Mouse (Mus musculus): Measurements from ENCODE around the gene Grem2. TPM values are rescaled to one million over a fixed set of nuclear protein-coding genes. Genes with fewer than 3 reads are reported as not detected.
A peak's percentile ranks its signal among the peaks of the same experiment; 100 is the strongest.

Grem2 gene
- 10 to 100 TPM; 23.1 to 23.6 TPM for total RNA-seq (2021)
- long read RNA-seq, experiment 1, transcript Grem2-201 (2 exons, 3,745 nt): major isoform, 6 of 7 reads
- long read RNA-seq, experiment 1, partial matches to known transcripts: 0 of 7 reads
- long read RNA-seq, experiment 1, other reads (novel, unspliced or antisense): 1 of 7 reads
- long read RNA-seq, experiment 2, partial matches to known transcripts: 0 of 6 reads
- long read RNA-seq, experiment 2, other reads (novel, unspliced or antisense): 2 of 6 reads

DNA sequence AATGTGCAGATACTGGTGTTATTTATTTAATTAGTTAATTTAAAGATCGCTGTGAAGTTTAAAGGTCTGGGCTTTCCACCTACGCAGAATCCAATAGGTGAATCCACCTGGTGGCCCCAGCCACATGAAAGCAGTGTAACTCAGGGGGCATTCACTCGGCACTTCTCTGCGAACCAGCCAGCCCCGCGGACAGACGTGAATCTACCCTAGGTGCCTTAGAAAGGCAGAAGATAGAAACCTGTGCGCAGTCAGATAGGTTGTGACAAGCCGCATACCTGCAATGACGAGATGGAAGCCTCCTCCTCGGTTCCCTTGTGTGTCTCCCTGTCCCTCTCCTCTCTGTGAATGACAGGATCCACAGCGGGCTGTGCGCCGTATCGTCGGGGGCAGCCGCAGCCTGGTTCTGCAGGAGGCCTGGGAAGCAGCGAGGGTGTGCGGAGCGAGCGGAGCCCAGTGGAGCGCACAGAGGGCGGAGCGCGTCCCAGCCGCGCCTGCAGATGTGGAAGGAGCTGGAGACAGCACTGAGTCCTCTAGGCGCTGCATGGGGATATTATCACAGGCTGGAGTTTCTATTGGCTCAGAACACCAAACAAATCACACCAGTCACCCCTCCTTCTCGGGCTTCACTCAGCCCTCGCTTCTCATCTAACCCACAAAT, at the start of gene Grem2:
Gene Grem2, minus strand, starts transcription at position 522 of the 658 bp plus-strand sequence.
- peak within 1 kb of the TSS; percentile 73 for H3K27ac ChIP-seq
- intact Hi-C loops (cut with DNase I): loop anchor here (2.0 to 5.0 kb wide), 2 partner anchors 76 to 329 kb away; no protein-coding TSS in a partner anchor
- peak within 1 kb of the TSS; percentile 47 for H3K4me3 ChIP-seq
- DNase-seq (ENCODE audit: extremely low spot score in 1 of 2, low spot score in 2 of 2): peak; percentile 72 to 80
- no peak for TF ChIP-seq CTCF (IDR thresholded peaks at IDR 0.05)

DNA sequence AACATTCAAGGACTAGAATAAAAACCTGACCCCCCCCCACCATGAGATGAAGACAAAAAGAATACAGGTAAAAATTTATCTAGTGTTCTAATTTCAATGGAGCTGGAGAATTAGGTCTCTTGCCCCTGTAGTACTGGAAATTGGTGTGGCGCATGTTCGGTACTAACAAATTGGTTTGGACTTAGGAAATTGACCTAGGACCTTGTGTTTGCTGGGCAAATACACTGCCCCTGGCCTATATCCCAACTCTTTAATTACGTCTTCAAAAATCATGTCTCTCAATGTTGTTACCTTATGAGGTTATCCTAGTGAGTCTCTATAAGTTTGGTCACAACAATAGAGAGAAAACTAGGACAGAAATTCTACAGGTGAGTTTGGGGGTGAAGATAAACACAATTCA, 38.2 kb upstream of the Grem2 start:
- DNase-seq (ENCODE audit: extremely low spot score in 1 of 2, low spot score in 2 of 2): no peak
- no peak overlapping the region for H3K4me3 ChIP-seq
- intact Hi-C loops (cut with DNase I): no loop called here
- no peak overlapping the region for H3K27ac ChIP-seq
- no peak for TF ChIP-seq CTCF (IDR thresholded peaks at IDR 0.05)

DNA sequence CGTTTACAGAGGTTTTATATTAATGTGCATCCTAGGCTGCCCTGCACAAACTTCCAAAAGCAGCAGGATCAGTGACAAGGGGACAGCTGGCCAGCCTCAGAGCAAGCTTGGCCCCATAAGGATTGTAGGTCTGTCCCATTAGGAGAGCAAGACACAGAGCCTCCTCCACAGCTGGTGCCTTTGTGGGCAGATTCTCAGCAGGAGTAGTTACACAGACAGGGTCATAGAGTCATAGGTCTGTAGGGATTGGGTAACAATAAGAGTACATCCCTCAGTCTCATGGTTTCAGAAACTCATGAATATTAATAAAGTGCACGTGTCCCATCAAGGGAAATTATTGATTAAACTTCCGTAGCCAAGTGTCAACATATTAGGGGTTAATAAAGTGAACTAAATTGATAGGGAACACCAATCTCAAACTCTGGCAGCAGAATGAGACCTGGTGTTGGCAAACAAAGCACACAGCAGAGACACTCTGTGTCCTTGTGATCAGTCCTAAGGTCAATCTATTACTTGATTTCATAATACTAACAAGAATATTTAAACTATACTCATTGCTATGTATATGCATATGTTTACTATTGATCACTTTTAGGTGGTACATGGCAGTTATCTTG, 9.5 kb upstream of the Grem2 start:
- no peak overlapping the region for H3K27ac ChIP-seq
- TF ChIP-seq CTCF (IDR thresholded peaks at IDR 0.05): no peak
- intact Hi-C loops (cut with DNase I): no loop called here
- H3K4me3 ChIP-seq: no peak overlapping the region
- no peak for DNase-seq (ENCODE audit: extremely low spot score in 1 of 2, low spot score in 2 of 2)

- intact Hi-C loops (cut with DNase I): no loop called here
- H3K27ac ChIP-seq: no peak overlapping the region
- no peak overlapping the region for H3K4me3 ChIP-seq
- DNase-seq (ENCODE audit: extremely low spot score in 1 of 2, low spot score in 2 of 2): no peak
- TF ChIP-seq CTCF (IDR thresholded peaks at IDR 0.05): no peak
Measured at GRCm38 (mm10) chr1:174929459-174930181, 8.0 kb upstream of the Grem2 start.

DNA sequence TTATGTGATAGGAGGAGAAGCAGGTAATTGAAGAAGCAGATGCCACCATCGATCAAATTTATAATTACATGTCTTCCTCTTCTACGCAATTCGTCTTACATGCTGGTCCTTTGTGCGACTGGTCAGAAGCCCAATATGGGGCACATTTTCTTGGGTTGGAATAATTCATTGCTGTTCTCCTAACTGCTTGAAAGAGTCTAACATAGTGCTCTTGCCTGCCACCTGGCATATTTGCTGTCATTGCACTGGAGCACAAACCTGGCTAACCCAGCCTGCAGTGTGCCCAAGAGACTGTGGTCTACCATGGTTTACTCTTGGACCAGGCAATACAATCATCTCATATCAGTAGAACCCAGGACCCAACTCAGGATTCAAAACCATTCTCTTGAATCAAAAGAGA, 2.7 kb downstream of the Grem2 start:
- peak; percentile 16 for TF ChIP-seq CTCF (IDR thresholded peaks at IDR 0.05)
- intact Hi-C loops (cut with DNase I): loop anchor here (10.0 kb wide), 1 partner anchor 184 kb away; no protein-coding TSS in a partner anchor
- Histone ChIP-seq H3K4me3 (no peak overlapping the region), H3K27ac (no peak overlapping the region)
- DNase-seq (ENCODE audit: extremely low spot score in 1 of 2, low spot score in 2 of 2): no peak

DNA sequence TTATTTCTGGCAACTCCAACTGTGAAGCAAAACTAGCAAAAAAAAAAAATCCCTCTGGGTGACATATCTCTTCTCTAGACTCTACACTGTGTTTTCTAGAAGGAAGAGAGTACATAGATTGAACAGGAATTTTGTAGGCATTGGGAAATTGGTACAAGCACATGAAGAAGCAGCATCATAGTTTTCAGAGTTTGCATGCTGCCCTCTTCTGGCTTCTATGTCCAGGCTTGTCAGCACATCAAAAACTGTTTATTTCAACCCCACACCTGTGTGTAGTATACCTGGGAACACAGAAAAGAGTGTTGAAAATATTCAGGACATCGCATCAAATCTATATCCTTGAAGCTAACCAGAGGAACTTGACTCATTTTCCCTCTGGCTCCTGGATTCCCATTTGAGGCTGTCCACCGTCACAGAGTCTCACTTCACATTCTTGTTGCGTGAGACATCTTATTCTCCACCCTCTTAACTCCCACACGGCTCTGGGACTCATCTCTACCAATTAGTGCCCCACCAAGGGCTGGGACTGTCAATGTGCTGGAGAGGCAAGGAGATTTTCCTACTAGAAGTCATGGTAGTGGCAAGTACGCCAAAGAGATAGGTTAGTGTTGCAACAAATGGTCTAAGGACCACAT, 3.3 kb downstream of the Grem2 start:
- no peak overlapping the region for H3K4me3 ChIP-seq
- TF ChIP-seq CTCF (IDR thresholded peaks at IDR 0.05): peak; percentile 43
- no peak overlapping the region for H3K27ac ChIP-seq
- intact Hi-C loops (cut with DNase I): loop anchor here (10.0 kb wide), 1 partner anchor 184 kb away; no protein-coding TSS in a partner anchor
- DNase-seq (ENCODE audit: extremely low spot score in 1 of 2, low spot score in 2 of 2): no peak

GRCm38 (mm10) chr1:174909834-174910233, 11.8 kb downstream of the Grem2 start:
- Histone ChIP-seq H3K27ac (no peak overlapping the region), H3K4me3 (no peak overlapping the region)
- no peak for DNase-seq (ENCODE audit: extremely low spot score in 1 of 2, low spot score in 2 of 2)
- TF ChIP-seq CTCF (IDR thresholded peaks at IDR 0.05): no peak
- intact Hi-C loops (cut with DNase I): loop anchor here (10.0 kb wide), 1 partner anchor 175 kb away; no protein-coding TSS in a partner anchor

GRCm38 (mm10) chr1:174908232-174908631, 13.4 kb downstream of the Grem2 start:
- no peak overlapping the region for H3K4me3 ChIP-seq
- no peak for DNase-seq (ENCODE audit: extremely low spot score in 1 of 2, low spot score in 2 of 2)
- intact Hi-C loops (cut with DNase I): no loop called here
- no peak for TF ChIP-seq CTCF (IDR thresholded peaks at IDR 0.05)
- no peak overlapping the region for H3K27ac ChIP-seq

DNA sequence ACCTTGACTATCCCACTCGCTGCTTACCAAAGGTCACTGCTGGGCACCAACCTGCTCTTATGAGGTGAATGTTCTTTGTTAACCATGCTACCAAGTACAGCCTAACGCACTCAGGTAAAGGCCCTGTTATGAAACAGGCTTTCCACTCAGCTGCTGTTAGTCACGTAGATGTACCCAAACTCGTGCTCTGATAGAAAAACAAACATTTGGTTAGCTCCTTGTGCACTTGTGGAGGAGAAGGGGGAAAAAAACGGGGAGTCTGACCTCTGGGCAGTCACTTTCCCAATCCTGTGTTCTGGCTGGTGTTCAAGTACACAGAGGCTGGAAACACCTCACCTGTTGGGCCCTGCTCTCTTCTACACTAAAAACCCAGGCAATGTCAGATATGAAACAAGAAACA, 14.0 kb downstream of the Grem2 start:
- no peak for DNase-seq (ENCODE audit: extremely low spot score in 1 of 2, low spot score in 2 of 2)
- no peak overlapping the region for H3K27ac ChIP-seq
- no peak for TF ChIP-seq CTCF (IDR thresholded peaks at IDR 0.05)
- no peak overlapping the region for H3K4me3 ChIP-seq
- intact Hi-C loops (cut with DNase I): no loop called here

DNA sequence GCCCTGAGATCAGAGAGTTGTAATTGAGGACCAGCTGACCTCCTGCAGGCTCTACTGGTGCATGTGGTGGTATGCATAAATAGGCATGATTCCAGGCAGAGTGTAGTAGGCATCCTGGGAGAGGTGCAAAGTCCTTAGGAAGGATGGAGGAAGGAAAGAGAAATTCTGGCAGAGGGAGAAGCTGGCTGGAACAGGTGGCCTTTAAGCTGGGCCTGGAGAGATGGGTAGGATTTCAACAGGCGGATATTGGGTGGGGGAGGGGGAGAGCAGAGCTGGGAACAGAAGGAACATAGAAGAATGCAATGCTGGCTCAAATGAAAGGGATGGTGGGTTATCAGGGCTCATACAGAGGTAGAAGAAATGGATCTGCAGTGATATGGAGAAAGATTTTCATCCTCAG, 18.9 kb downstream of the Grem2 start:
- Histone ChIP-seq H3K27ac (no peak overlapping the region), H3K4me3 (no peak overlapping the region)
- no peak for TF ChIP-seq CTCF (IDR thresholded peaks at IDR 0.05)
- intact Hi-C loops (cut with DNase I): no loop called here
- DNase-seq (ENCODE audit: extremely low spot score in 1 of 2, low spot score in 2 of 2): no peak

GRCm38 (mm10) chr1:174892471-174892870, 29.1 kb downstream of the Grem2 start:
- intact Hi-C loops (cut with DNase I): no loop called here
- no peak for TF ChIP-seq CTCF (IDR thresholded peaks at IDR 0.05)
- Histone ChIP-seq H3K4me3 (no peak overlapping the region), H3K27ac (no peak overlapping the region)
- DNase-seq (ENCODE audit: extremely low spot score in 1 of 2, low spot score in 2 of 2): no peak

Data from left cerebral cortex, adult 2 months (tissue).